Mouse (Mus musculus) mature B cell (primary cell): ENCODE results near the gene Ctf1.

ENCODE experiments used
- in situ Hi-C: fragments of 300-500 bp; cut with MboI; formaldehyde crosslinking; loops from 2 replicates; pipeline ENCODE4 v1.14.3; 2019

The Ctf1 gene

GRCm38 (mm10) chr7:127744366-127745045 lies 32.0 kb downstream of the Ctf1 start, which contains the start of gene Fbxl19:
Fbxl19 (plus strand) TSS chr7:127744543.
- in situ Hi-C loops, result no loop called here

- in situ Hi-C loops, result no loop called here
These were observed 32.7 kb downstream of the Ctf1 start for GRCm38 (mm10) chr7:127745251-127745651.

DNA sequence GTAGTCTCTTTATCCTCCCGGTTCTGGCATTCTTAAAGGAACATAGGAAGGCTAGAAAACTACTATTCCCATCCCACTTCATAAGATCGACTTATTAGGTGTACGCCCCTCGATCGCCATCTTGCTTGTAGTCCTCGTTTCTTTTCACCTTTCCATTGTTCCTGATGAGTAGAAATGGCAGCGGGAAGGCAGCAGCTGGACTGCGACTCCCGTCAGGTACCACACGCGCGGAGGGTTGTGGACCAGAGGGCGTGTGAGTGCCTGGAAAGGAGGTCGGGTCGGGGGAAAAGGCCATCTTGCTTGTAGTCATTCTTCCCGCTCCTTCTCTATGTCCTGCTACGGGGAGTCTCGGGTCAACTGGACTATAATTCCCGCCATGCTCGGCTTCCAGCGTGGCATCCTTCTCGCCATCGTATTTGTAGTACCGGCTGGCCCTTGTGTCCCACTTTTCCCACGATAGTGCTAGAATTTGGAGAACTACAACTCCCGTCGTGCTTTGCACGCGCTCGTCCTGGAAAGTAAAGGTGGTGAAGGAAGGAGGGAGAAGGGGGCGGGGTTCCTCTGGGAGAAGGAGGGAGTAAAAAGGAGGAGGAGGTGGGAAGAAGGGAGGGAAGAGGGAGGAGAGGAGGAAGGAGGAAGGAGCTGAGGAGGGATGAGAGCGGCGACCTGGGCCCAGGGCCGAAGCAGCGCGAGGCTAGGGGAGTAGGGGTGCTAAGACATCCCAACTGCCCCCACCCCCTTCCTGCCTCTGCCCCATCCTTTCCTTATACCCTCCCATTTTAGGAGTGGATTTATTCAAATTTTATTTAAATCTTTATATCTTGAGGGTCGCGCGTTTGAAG lies 33.3 kb downstream of the Ctf1 start:
- in situ Hi-C loops, result no loop called here

GRCm38 (mm10) chr7:127746494-127747491 lies 34.3 kb downstream of the Ctf1 start:
- in situ Hi-C loops, result no loop called here

GRCm38 (mm10) chr7:127747559-127748234 lies 35.2 kb downstream of the Ctf1 start:
- in situ Hi-C loops, result no loop called here

DNA sequence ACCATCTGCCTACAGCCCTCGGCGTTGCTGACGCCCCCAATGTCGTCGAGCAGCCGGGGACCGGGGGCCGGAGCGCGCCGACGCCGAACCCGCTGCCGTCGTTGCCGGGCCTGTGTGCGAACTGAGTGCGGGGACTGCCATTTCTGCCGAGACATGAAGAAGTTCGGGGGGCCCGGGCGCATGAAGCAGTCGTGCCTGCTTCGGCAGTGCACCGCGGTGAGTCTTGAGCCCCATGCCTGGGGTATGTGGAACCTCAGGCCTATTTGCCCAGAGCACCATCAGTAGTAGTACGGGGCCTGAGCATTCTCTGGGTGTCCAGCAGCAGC lies 35.7 kb downstream of the Ctf1 start:
- in situ Hi-C loops, result no loop called here

GRCm38 (mm10) chr7:127750131-127751127 lies 37.9 kb downstream of the Ctf1 start:
- in situ Hi-C loops, result no loop called here

DNA sequence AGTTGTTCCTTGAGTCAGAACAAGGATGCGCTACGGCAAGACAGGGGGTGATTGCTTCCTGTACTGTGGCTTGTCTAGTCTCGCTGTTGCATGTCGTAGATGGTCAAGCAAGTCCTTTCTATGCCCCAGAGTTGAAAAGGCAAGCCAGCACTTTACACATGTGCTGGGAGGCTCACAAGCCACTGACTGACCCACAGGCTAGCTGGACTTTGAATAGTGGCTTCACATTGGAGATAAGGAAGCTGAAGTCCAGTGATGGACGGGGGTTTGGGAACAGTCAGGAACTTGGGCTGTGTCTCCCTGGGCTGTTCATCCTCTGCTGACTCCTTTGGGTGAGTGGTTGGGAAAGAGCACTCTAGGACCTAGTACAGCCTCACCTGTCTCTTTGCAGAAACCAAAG lies 39.1 kb downstream of the Ctf1 start:
- in situ Hi-C loops, result no loop called here

- in situ Hi-C loops, result no loop called here
These were observed 39.5 kb downstream of the Ctf1 start for GRCm38 (mm10) chr7:127752069-127752468.

- in situ Hi-C loops, result no loop called here
These were observed 40.6 kb downstream of the Ctf1 start for GRCm38 (mm10) chr7:127753158-127753557.

DNA sequence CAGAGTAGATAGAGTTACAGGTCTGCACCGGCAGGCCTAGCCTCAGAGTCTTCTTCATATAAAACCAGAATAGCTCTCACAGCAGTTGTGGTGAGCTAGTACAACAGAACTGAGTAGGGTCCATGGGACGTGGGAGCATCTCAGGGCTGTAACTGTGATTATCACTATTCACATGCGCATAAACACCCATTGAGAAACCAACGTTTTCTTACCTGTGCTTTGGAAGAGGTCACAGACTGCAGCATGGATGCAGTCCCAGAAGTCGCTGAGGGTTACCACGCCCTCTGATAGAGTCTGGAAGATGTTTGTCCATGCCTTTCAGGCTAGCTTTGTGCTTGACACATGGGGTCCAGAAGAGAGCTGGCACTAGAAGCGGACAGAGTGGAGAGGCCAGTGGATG lies 41.2 kb downstream of the Ctf1 start:
- in situ Hi-C loops, result no loop called here

DNA sequence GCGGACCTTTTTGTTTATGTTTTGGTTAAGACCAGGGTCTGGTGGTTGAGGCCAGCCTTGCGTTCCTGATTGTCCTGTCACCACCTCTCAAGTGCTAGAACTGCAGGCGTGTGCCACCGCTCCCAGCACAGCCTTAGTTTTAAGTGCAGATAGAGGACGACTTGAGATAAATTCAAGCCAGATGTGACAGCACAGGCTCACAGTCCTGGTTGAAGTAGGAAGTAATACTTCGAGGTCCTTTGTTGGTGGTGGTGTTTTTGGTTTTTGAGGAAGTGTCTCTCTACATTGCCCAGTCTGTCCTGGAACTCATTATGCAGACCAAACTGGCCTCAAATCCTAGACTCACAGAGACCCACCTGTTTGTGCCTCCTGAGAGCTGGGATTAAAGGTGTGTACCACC lies 47.2 kb downstream of the Ctf1 start:
- in situ Hi-C loops, result no loop called here

DNA sequence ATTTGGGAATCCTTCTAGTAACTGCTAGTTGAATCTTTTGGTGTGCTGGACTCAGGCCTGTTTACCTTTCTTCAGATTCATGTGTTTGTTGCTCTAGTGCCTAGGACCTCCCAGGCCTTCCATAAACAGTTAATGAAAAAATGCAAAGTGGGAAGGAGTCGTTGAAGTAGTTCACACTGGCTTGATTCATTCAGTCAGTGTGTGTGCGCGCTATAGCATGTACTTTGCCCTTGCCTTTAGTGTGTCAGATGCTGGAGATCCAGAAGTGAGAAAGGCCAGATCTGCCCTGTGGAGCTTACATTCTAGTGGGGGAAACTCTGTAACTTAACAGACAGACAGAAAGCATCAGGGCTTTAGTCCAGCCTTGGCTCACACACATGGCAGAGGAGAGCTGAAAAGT lies 47.9 kb downstream of the Ctf1 start:
- in situ Hi-C loops, result no loop called here

DNA sequence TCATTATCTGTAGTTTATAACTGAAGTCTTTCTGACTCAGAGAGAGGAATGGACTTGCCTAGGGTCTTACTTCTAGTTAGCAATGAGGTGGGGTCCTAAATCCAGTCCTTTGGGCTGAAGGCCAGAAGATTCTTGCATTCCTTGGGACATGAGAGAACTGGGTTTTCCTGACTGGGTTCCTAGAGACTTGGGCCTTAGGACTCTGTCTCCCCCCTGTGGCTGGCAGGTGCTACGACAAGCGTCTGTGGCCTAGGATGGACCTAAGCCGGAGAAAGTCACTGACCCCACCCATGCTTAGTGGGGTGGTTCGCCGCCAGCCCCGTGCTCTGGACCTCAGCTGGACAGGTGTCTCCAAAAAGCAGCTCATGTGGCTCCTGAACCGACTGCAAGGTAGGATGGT lies 48.5 kb downstream of the Ctf1 start:
- in situ Hi-C loops, result no loop called here

GRCm38 (mm10) chr7:127763642-127764041 lies 51.1 kb downstream of the Ctf1 start:
- in situ Hi-C loops, result no loop called here

GRCm38 (mm10) chr7:127765756-127766155 lies 53.2 kb downstream of the Ctf1 start:
- in situ Hi-C loops, result no loop called here

DNA sequence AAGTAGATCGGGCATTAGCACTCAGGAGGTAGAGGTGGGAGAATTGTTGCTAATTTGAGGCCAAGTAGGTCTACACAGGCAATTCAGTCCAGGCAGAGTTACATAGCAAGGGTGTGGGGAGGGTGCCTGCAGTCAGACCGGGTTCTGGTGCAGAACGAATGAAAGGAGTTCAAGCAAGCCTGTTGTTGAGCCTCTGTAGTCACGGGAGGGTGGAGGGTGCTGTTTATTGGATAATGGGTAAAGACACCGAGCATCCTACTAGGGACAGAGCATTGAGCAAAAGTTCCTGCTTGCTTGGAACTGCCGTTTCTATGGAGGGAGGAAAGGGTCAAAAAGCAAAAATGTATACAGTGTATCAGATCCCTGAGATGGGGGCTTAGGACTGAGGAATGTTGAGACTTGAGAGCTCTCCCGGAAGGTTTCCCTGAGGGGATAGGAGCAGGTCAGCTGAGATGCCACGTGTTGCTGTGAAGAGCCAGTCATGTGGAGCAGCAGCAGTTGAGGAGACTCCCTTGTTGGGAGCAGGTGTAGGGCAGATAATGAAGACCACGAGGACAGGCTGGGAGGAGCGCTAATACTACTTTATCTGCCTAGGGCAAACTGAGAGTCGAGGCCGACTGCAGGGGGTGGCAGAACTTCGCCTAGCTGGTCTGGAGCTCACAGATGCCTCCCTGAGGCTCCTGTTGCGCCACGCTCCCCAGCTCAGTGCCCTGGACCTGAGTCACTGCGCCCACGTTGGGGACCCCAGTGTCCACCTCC lies 54.5 kb downstream of the Ctf1 start:
- in situ Hi-C loops, result no loop called here
